Mouse (Mus musculus) small intestine, adult 2 months (tissue): ENCODE results near the gene Ssbp1. TPM values are rescaled to one million over a fixed set of nuclear protein-coding genes. Genes with fewer than 3 reads are reported as not detected.

Experiments used
- H3K27ac ChIP-seq: fragments of 200-500 bp; 2 replicates; pipeline ENCODE4 v1.5.1; 2012; ENCODE audit warnings: low read depth, low read length, control low read depth, inconsistent platforms; ENCODE audit not compliant: insufficient read depth
- H3K27me3 ChIP-seq: fragments of 200-500 bp; 2 replicates; pipeline ENCODE4 v1.6.1; 2012; ENCODE audit warnings: mild to moderate bottlenecking, moderate library complexity, low read length, inconsistent platforms; ENCODE audit not compliant: control insufficient read depth, insufficient read depth
- H3K36me3 ChIP-seq: fragments of 200-500 bp; 2 replicates; pipeline ENCODE4 v1.6.1; 2012; ENCODE audit warnings: mild to moderate bottlenecking, low read length, control low read depth, inconsistent platforms; ENCODE audit not compliant: control insufficient read depth, insufficient read depth
- H3K4me1 ChIP-seq: fragments of 200-500 bp; 2 replicates; pipeline ENCODE4 v1.6.1; 2012; ENCODE audit warnings: low read length, inconsistent platforms, mixed read lengths; ENCODE audit not compliant: control insufficient read depth, insufficient read depth, insufficient read length
- H3K4me3 ChIP-seq: fragments of 200-500 bp; 2 replicates; pipeline ENCODE4 v1.5.1; 2012; ENCODE audit warnings: low read depth, mild to moderate bottlenecking, control low read depth, inconsistent platforms, low read length, moderate library complexity
- CTCF ChIP-seq: fragments of 200-500 bp; IDR thresholded peaks from 2 replicates; pipeline ENCODE4 v1.5.1; 2012; ENCODE audit warnings: low read depth, mild to moderate bottlenecking, control low read depth, inconsistent platforms, low read length, moderate library complexity, mixed read lengths; ENCODE audit not compliant: insufficient replicate concordance, insufficient read length; ENCODE audit errors: extremely low read depth
- POLR2A ChIP-seq: fragments of 200-500 bp; IDR thresholded peaks from 2 replicates; pipeline ENCODE4 v1.6.1; 2012; ENCODE audit warnings: low read depth, mild to moderate bottlenecking, control low read depth, inconsistent platforms, low read length, moderate library complexity
- WGBS: fragments of 180-500 bp; shearing (Covaris S2); methylation state at CpG from one replicate; pipeline ENCODE4 v1.1.7; 2018; 5-methylcytosine and 5-hydroxymethylcytosine counted together
- polyA plus RNA-seq: library from polyadenylated mRNA; depleted of rRNA; stranded (reverse); fragments of >200 nt; gene quantifications from 2 replicates; pipeline ENCODE4 v1.2.3, GENCODE M21; 2012

Gene Ssbp1
- polyA plus RNA-seq, 1 experiment, result 3.3 TPM

DNA sequence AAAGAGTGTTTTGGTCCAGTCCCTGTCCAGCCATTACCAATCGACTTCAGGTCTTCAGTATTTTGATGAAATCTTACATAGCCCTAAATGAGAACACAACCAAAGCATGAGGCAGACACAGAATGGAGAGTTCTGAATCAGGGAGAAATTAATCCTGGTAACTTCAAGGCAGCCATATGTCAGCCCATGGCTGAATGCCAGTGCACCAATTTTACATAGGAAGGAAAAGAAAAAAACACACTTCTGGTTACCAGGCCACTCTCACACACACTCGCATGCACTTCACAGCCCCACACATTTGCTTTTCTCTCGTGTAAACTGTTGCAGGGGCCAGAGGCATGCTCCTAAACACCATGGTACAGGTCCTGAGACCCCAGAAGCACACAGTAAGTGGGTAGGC, 40.3 kb upstream of the Ssbp1 start:
- Histone ChIP-seq H3K4me3 (no peak overlapping the region), H3K36me3 (no peaks in the 10 kb centered on the region), H3K27me3 (no peaks in the 10 kb centered on the region), H3K4me1 (peaks cover 15% of the 10 kb centered on the region; the same call in 1 of the 2 replicates), H3K27ac (peak overlapping the region; percentile 85)
- TF ChIP-seq POLR2A (no peak), CTCF (no peak)
- 35% methylated on average over 3 of the region's 3 CpGs for WGBS

DNA sequence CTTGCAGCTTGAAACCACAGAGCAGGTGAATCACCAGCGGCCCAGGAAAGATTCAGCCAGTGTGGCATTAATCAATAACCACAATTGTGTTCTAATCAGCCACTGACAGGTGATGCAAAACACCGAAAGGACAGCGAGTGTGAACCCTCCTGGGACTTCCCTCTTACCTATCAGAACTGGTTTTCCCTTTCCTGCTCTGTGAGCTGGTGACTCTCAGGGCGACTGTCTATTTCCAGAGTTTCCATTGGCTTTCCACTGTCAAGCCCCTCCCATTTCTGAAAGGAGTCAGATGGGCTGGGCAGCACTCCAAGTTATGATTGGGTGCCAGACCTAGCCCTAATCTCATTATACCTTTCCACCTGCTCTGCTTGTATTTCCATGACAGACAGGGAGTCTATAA, 39.8 kb upstream of the Ssbp1 start:
- TF ChIP-seq POLR2A (no peak), CTCF (no peak)
- WGBS, result 21% methylated on average over 4 of the region's 4 CpGs
- Histone ChIP-seq H3K36me3 (no peaks in the 10 kb centered on the region), H3K4me1 (peaks cover 18% of the 10 kb centered on the region; the same call in 1 of the 2 replicates), H3K27me3 (no peaks in the 10 kb centered on the region), H3K27ac (peak overlapping the region; percentile 85; the same call in 1 of the 2 replicates), H3K4me3 (no peak overlapping the region)

DNA sequence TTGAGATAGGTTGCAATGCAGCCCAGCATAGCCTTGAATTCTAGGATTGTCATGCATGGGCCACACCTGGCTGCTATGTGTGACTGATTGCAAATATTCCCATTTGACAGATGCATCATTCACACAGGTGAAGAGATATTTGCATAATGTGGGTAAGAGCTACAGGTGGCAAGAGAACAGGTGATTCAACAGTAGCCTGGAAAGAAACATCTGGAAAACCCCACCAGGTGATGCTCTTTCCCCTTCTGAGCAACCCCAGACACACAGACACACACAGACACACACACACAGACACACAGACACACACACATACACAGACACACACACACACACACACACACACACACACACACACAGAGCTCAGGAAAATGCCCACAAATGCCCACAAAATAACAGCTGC, 39.3 kb upstream of the Ssbp1 start:
- TF ChIP-seq POLR2A (no peak), CTCF (no peak)
- Histone ChIP-seq H3K27ac (peak overlapping the region; percentile 18; the same call in 1 of the 2 replicates), H3K36me3 (no peaks in the 10 kb centered on the region), H3K27me3 (no peaks in the 10 kb centered on the region), H3K4me3 (no peak overlapping the region), H3K4me1 (peaks cover 18% of the 10 kb centered on the region; the same call in 1 of the 2 replicates)

DNA sequence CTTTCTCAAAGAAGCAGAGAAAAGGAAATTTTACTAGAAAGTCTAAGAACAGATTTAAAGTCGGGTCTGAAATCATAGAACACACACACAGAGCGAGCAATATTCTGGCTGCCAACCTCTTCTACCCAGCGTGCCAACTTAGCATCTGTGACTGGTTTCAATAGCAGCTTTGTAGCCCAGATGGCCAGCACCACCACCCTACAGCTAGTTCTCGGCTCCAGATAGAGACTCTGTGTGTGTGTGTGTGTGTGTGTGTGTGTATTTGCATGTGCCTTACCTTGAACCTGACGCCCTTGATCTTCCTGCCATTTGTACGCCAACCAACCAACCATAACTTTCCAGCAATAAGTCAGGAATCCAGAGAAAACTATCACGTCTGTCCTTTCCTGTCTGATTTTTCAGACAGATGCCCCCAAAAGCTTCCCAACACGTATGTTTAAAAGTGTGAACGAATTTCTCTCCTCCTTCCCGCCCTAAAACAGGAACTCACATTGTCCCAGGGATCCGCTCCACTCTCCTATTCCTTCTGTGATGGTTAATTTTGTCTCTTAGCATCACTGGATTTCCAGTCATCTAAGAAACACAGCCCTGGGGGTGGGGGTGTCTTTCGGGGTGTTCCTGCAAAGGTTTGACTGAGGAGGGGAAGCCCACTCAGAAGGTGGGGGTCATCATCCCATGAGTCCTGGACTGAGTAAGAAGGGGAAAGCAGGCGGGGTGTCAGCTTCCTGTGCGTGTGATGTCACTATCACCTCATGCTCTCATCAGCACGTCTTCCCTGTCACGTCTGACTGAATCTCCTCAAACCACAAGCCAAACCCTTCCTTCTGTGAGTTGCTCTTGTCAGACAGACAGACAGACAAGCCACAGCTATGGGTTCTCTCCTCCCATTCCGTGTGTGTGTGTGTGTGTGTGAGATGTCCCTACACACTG, 38.5 kb upstream of the Ssbp1 start:
- TF ChIP-seq POLR2A (no peak), CTCF (no peak)
- Histone ChIP-seq H3K4me3 (no peak overlapping the region), H3K4me1 (peaks cover 18% of the 10 kb centered on the region; the same call in 1 of the 2 replicates), H3K27me3 (no peaks in the 10 kb centered on the region), H3K27ac (peak overlapping the region; percentile 18; the same call in 1 of the 2 replicates), H3K36me3 (no peaks in the 10 kb centered on the region)
- WGBS, result 82% methylated on average over 17 of the region's 17 CpGs

DNA sequence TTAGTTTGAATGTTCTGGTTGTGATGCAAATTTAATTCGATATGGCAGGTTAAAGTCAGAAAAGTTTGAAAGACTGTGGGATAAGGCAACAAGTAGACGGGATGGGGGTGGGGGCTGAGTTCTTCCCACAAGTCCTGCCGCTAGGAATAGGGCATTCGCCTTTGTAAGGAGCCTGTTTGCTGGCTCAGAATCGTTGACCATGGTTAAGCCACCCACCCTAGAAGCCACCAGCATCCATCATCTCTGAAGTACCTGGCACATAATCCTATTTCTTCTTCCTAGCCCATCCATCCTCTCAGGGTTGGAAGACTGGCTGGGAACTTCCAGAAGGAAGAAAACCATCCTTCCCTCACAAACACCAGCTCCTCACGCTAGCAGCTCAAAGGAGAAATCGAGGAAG, 36.5 kb upstream of the Ssbp1 start:
- TF ChIP-seq POLR2A (no peak), CTCF (no peak)
- peak overlapping the region; percentile 100 for H3K4me3 ChIP-seq
- no peaks in the 10 kb centered on the region; the same call in 1 of the 2 replicates for H3K27me3 ChIP-seq
- peaks cover 18% of the 10 kb centered on the region; the same call in 1 of the 2 replicates for H3K4me1 ChIP-seq
- WGBS, result 39% methylated on average over 7 of the region's 7 CpGs
- H3K36me3 ChIP-seq, result no peaks in the 10 kb centered on the region
- no peak overlapping the region for H3K27ac ChIP-seq

DNA sequence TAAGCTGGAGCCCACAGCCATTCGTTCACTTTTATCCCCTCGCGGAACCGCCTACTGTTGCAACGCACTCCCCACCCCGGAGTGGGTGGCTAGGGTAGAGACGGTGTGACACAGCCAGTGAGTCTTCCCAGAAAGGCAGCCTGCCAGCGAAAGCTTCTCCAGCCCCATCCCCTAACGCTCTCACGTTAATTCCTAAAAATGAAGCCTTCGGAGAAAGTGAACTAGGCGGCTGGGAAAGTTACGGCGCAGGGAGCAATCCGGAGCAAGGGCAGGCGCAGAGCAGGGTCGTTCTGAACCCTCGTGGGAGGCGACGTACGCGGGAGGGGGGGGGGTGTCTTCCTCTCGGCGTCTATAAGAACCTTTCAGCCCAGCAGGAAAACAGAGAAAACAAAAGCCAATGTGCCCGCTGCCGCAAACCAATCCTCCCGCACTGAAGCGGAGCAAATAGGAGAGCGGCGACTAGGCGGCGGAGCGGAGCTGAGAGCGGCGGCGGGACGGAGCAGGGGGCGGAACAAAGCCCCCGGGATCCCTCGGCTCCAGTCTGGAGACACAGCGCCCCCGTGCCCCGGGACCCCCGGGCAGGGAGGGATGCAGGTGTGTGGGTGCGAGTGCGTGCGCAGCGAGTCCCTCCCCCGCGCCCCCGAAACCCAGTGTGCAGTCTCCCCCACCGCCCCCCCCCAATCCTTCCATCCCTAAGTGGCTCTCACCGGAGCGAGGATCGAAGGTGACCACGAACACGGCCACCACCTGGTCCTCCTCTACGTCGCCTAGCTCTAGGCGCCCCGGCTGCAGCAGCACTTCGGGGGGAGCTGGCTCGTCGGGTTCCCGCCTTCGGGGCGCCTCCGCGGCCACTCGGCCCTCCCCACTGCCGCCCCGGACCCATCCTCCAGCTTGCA, 35.8 kb upstream of the Ssbp1 start:
- no peaks in the 10 kb centered on the region for H3K36me3 ChIP-seq
- peaks cover 16% of the 10 kb centered on the region; the same call in 1 of the 2 replicates for H3K4me1 ChIP-seq
- no peaks in the 10 kb centered on the region; the same call in 1 of the 2 replicates for H3K27me3 ChIP-seq
- 1% methylated on average over 72 of the region's 72 CpGs for WGBS
- H3K27ac ChIP-seq, result no peak overlapping the region
- peak overlapping the region; percentile 100 for H3K4me3 ChIP-seq
- TF ChIP-seq POLR2A, result no peak
- TF ChIP-seq CTCF, result no peak

DNA sequence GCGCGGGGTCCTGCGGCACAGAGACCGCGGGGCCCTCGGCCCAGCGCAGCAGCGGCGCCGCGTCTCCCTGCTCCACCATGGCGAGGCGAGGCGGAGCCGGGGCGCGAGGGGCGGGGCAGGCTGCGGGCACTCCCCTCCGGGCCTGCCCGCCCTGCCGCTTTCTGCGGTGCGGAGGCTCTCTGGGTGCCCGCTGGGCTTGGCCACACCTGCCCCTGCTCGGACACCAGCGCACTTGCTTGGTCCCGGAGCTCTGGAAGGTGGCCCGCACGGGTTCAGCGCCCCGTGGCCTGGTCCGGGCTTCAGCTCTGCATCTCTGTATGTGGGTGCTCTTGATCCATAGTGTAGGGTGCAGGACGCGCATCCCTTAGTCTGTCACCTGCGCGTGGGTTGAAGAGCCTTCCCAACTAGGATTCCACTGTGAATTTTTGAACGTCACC, 35.1 kb upstream of the Ssbp1 start, which contains the start of gene E330009J07Rik:
Gene E330009J07Rik (minus strand): TSS at position 89 of the 437 bp plus-strand sequence.
- WGBS, result under 1% methylated on average over 38 of the region's 38 CpGs
- no peaks in the 10 kb centered on the region; the same call in 1 of the 2 replicates for H3K27me3 ChIP-seq
- no peaks in the 10 kb centered on the region for H3K36me3 ChIP-seq
- H3K4me3 ChIP-seq, result peak within 1 kb of the TSS; percentile 100
- TF ChIP-seq POLR2A (peak; percentile 42; the same call in 1 of the 2 replicates), CTCF (no peak)
- no peak within 1 kb of the TSS for H3K27ac ChIP-seq
- peaks cover 10% of the 10 kb centered on the region; the same call in 1 of the 2 replicates for H3K4me1 ChIP-seq
